Comparison of ENCODE assay signal across 11 mouse cellular contexts in the genomic region with DNA sequence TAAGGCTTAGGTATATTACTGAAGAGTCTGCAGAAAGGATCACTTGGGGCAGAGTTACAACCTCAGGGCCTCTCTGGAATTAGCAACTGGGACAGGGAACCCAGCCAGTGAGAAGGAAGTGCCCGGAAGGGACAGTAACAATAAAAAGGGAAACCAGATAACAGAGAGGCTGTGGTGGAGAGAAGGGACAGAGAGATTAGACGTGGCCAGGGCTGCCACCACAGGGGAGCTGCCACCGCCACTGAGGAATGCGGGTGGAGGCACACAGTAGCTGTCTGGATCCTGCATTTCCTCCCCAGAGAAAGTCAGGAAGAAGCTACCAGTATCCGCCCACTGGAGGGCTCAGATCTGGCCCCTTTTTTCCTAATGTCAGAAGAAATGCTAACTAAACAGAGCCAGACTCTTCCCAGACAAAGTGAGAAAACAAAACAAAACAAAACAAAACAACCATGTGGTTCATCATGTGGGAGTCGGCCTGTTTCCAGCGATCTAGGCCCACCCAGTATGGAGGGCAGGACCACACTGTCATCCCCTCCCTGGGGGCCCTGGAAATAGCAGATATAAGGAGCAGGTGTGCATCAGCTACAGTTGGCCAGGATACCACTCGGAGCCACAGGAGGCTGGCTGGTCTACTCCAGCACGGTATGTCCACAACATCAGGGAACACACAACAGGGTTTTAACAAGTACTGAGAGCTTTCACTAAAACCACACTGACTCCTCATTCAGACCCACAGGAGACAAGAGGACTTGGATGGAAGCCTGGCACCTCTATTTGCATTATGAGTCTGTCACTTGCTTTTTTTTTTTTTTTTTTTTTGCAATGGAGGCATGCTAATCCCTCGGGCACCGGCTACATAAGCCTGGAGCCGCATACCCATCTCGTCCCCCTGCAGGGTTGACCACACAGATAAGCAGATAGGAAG. TPM values are rescaled to one million over a fixed set of nuclear protein-coding genes. Genes with fewer than 3 reads are reported as not detected.
DNase-seq lines count a peak whose midpoint lies in the region; ATAC-seq lines count a peak whose summit lies in the region.
"Had no signal": no experiment of that assay in that cellular context is flagged by ENCODE, and none has a peak within 500 bp of the region (broad histone marks: within the 10 kb centered on the region; RNA-seq: fewer than 3 reads in every experiment).

No protein-coding gene starts in this region.

- 32% methylated on average over 13 of the region's 13 CpGs for WGBS in embryonic facial prominence, embryonic 12.5 days
- WGBS in embryonic facial prominence, embryonic 10.5 days, result 37% methylated on average over 13 of the region's 13 CpGs
- 18% methylated on average over 13 of the region's 13 CpGs for WGBS in liver, embryonic 13.5 days (ENCODE audit: insufficient replicate concordance)
- 20% methylated on average over 13 of the region's 13 CpGs for WGBS in liver, embryonic 11.5 days

- no peak for ATAC-seq in embryonic facial prominence, embryonic 12.5 days (ENCODE audit: insufficient number of reproducible peaks, insufficient read depth, low FRiP score, low TSS enrichment)
- peak; percentile 41; the same call in 1 of the 2 replicates for ATAC-seq in liver, embryonic 13.5 days (ENCODE audit: low read depth)
- no peak for ATAC-seq in liver, embryonic 11.5 days (replicated peaks; ENCODE audit: low FRiP score)

- H3K36me3 ChIP-seq in embryonic facial prominence, embryonic 12.5 days, result no peaks in the 10 kb centered on the region
- no peaks in the 10 kb centered on the region for H3K36me3 ChIP-seq in embryonic facial prominence, embryonic 10.5 days (replicated peaks)
- no peaks in the 10 kb centered on the region for H3K36me3 ChIP-seq in liver, embryonic 13.5 days
- H3K36me3 ChIP-seq in liver, embryonic 11.5 days (ENCODE audit: control insufficient read depth, insufficient read depth, low read length), result no peaks in the 10 kb centered on the region
- H3K36me3 ChIP-seq: hindbrain, embryonic 10.5 days had no signal

- H3K4me1 ChIP-seq in embryonic facial prominence, embryonic 12.5 days, result peaks cover 29% of the 10 kb centered on the region
- H3K4me1 ChIP-seq in embryonic facial prominence, embryonic 10.5 days, result peaks cover 41% of the 10 kb centered on the region
- peaks cover 11% of the 10 kb centered on the region for H3K4me1 ChIP-seq in liver, embryonic 13.5 days (replicated peaks)
- no peaks in the 10 kb centered on the region; the same call in 1 of the 2 replicates for H3K4me1 ChIP-seq in liver, embryonic 11.5 days (replicated peaks; ENCODE audit: control insufficient read depth, insufficient read depth, low read length)

- 0 out of 2 replicates have a peak overlapping the region, but pooled peaks have one; percentile 25 for H3K9ac ChIP-seq in embryonic facial prominence, embryonic 12.5 days
- H3K9ac ChIP-seq in liver, embryonic 13.5 days, result no peak overlapping the region
- H3K9ac ChIP-seq in liver, embryonic 11.5 days (ENCODE audit: low read depth, low read length), result no peak overlapping the region

- DNase-seq in embryonic facial prominence, embryonic 10.5 days (ENCODE audit: low spot score), result no peak
- no peak for DNase-seq in liver, embryonic 13.5 days
- no peak for DNase-seq in liver, embryonic 11.5 days (ENCODE audit: low spot score)
- DNase-seq in heart, adult 9 months (ENCODE audit: low spot score in 2 of 2), result peak; percentile 58 to 66
- DNase-seq in kidney, postnatal 14 days, result peak; percentile 55
- DNase-seq in frontal cortex, postnatal 25 days (ENCODE audit: low spot score in 2 of 2), result no peak
- no peak for DNase-seq in cerebellum, adult 11-12 months
- DNase-seq: cerebellum, postnatal 36 days; layer of hippocampus, adult 9-11 months had no signal

- no peak overlapping the region for H3K27ac ChIP-seq in embryonic facial prominence, embryonic 12.5 days
- no peak overlapping the region for H3K27ac ChIP-seq in embryonic facial prominence, embryonic 10.5 days (replicated peaks)
- no peak overlapping the region for H3K27ac ChIP-seq in liver, embryonic 13.5 days
- H3K27ac ChIP-seq in liver, embryonic 11.5 days (ENCODE audit: low read depth, low read length), result no peak overlapping the region
- H3K27ac ChIP-seq: hindbrain, embryonic 10.5 days had no signal

- no peak overlapping the region for H3K4me3 ChIP-seq in embryonic facial prominence, embryonic 12.5 days
- H3K4me3 ChIP-seq in embryonic facial prominence, embryonic 10.5 days, result no peak overlapping the region
- H3K4me3 ChIP-seq in liver, embryonic 13.5 days (replicated peaks), result no peak overlapping the region
- no peak overlapping the region for H3K4me3 ChIP-seq in liver, embryonic 11.5 days (ENCODE audit: low read depth, low read length)
- H3K4me3 ChIP-seq: hindbrain, embryonic 10.5 days had no signal

- peaks cover 42% of the 10 kb centered on the region for H3K27me3 ChIP-seq in embryonic facial prominence, embryonic 12.5 days
- peaks cover 51% of the 10 kb centered on the region for H3K27me3 ChIP-seq in embryonic facial prominence, embryonic 10.5 days (replicated peaks; ENCODE audit: low read depth, poor library complexity, severe bottlenecking)
- H3K27me3 ChIP-seq in liver, embryonic 13.5 days, result peaks cover 50% of the 10 kb centered on the region
- peaks cover 39% of the 10 kb centered on the region for H3K27me3 ChIP-seq in liver, embryonic 11.5 days (replicated peaks; ENCODE audit: control insufficient read depth, insufficient read depth, low read length)

- no peak overlapping the region for H3K4me2 ChIP-seq in embryonic facial prominence, embryonic 12.5 days (replicated peaks)
- H3K4me2 ChIP-seq in liver, embryonic 13.5 days, result no peak overlapping the region
- no peak overlapping the region for H3K4me2 ChIP-seq in liver, embryonic 11.5 days

- H3K9me3 ChIP-seq in embryonic facial prominence, embryonic 12.5 days, result no peaks in the 10 kb centered on the region
- no peaks in the 10 kb centered on the region for H3K9me3 ChIP-seq in embryonic facial prominence, embryonic 10.5 days
- H3K9me3 ChIP-seq in liver, embryonic 13.5 days (replicated peaks), result no peaks in the 10 kb centered on the region
- H3K9me3 ChIP-seq in liver, embryonic 11.5 days (ENCODE audit: control insufficient read depth, low read length), result no peaks in the 10 kb centered on the region
- H3K9me3 ChIP-seq: hindbrain, embryonic 10.5 days had no signal

RNA-seq across cellular contexts. Expression of a gene that starts 4.0 kb away (rescaled TPM):
- polyA plus RNA-seq in embryonic facial prominence, embryonic 12.5 days (2016; fragmentation: Nextera tagmentation; extraction: Ambion mirVana), result 12.1 and 12.5 TPM in 2 replicates
- polyA plus RNA-seq in embryonic facial prominence, embryonic 10.5 days (2016; fragmentation: Nextera tagmentation; extraction: Ambion mirVana), result 7.8 and 8.2 TPM in 2 replicates
- polyA plus RNA-seq in liver, embryonic 13.5 days (2015; fragmentation: Nextera tagmentation; extraction: Ambion mirVana), result 4.1 and 4.7 TPM in 2 replicates
- 3.8 and 5.5 TPM in 2 replicates for polyA plus RNA-seq in liver, embryonic 11.5 days (2014; fragmentation: Nextera tagmentation; extraction: Ambion mirVana)

RNA-seq across cellular contexts. Expression of a gene that starts 55.3 kb away (rescaled TPM):
- polyA plus RNA-seq in embryonic facial prominence, embryonic 12.5 days (2016; fragmentation: Nextera tagmentation; extraction: Ambion mirVana), result 0.14 and 0.37 TPM in 2 replicates
- 0.13 and 0.20 TPM in 2 replicates for polyA plus RNA-seq in embryonic facial prominence, embryonic 10.5 days (2016; fragmentation: Nextera tagmentation; extraction: Ambion mirVana)
- not detected in 2 replicates for polyA plus RNA-seq in liver, embryonic 13.5 days (2015; fragmentation: Nextera tagmentation; extraction: Ambion mirVana)
- polyA plus RNA-seq in liver, embryonic 11.5 days (2014; fragmentation: Nextera tagmentation; extraction: Ambion mirVana), result not detected in 2 replicates

Comparison
In these comparisons a context has a peak if more than half of its experiments do, and no peak if none do; other contexts are left out.
1. DNase-seq: peak in heart, adult 9 months (2 of 2) and kidney, postnatal 14 days (single experiment); none in embryonic facial prominence, embryonic 10.5 days (single experiment), liver, embryonic 13.5 days (single experiment), liver, embryonic 11.5 days (single experiment), frontal cortex, postnatal 25 days (0 of 2) and cerebellum, adult 11-12 months (single experiment).